Mouse (Mus musculus) megakaryocyte progenitor cell, adult 5-6 weeks (primary cell): Measurements from ENCODE around the gene Lyrm2. TPM values are rescaled to one million over a fixed set of nuclear protein-coding genes. Genes with fewer than 3 reads are reported as not detected.

Experiments
- ATAC-seq: replicated peaks from 2 replicates; pipeline ENCODE4 v1.8.0; 2016; ENCODE audit warnings: mild to moderate bottlenecking, moderate TSS enrichment, inconsistent platforms; ENCODE audit not compliant: poor library complexity
- total RNA-seq, 2 experiments: library from RNA; stranded (forward) in 1 of 2; stranded (reverse) in 1 of 2; fragments of 157-497, 149-512 nt in 1 of 2; fragments of 200-1000 nt in 1 of 2; gene quantifications; 2 replicates each; pipeline versions ENCODE4 v1.2.3 to v1.2.4; 2015 to 2017

Lyrm2 gene
- 16.4 and 33.8 TPM in 2 replicates for total RNA-seq (2015)
- 58.5 and 87.4 TPM in 2 replicates for total RNA-seq (2017)

- ATAC-seq = peak; percentile 99
These were observed at the start of gene Lyrm2 for GRCm38 (mm10) chr4:32799966-32800576. Gene Lyrm2 (plus strand): TSS chr4:32800253.

DNA sequence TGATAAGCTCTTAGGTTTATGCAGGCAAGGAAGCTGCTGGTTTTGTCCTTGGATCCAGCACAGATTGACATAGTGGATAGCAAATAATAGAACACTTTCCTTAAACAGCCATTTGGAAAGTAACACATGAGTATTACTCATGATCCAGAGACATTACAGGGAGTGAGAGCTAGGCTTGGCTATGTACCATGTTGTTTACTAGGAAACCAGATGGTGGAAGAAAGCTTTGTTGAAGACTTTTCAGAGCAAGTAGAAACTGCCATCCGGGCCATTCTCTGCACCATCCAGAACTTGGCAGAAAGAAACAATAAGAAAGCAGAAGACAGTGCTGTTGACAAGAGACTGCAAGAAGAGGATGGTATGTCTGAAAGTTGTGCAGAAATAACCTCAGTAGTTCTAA, 49.3 kb upstream of the Lyrm2 start:
- ATAC-seq = no peak

- no peak for ATAC-seq
These were observed 42.6 kb upstream of the Lyrm2 start for GRCm38 (mm10) chr4:32757430-32757829.

DNA sequence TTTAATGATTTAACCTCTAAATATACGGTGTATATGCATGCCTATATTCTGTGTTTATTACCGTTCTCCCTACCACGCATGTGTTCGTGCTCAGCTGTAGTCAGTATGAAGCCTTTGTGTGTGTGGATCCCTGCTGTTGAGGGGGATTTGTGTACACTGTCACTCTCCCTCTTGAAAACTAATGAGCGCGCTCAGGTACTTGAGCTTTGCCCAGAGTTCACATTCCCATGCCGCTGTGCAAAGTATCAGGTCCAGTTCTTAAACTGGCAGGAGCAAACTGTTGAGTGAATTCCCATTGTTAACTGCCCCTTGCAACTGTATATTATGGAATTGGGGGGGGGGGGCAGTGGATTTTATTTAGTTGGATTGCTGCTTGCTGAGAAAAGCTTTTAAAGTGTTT, 32.6 kb upstream of the Lyrm2 start:
- ATAC-seq = no peak

- ATAC-seq = peak; percentile 100
These were observed 32.0 kb upstream of the Lyrm2 start for GRCm38 (mm10) chr4:32768046-32768445.

DNA sequence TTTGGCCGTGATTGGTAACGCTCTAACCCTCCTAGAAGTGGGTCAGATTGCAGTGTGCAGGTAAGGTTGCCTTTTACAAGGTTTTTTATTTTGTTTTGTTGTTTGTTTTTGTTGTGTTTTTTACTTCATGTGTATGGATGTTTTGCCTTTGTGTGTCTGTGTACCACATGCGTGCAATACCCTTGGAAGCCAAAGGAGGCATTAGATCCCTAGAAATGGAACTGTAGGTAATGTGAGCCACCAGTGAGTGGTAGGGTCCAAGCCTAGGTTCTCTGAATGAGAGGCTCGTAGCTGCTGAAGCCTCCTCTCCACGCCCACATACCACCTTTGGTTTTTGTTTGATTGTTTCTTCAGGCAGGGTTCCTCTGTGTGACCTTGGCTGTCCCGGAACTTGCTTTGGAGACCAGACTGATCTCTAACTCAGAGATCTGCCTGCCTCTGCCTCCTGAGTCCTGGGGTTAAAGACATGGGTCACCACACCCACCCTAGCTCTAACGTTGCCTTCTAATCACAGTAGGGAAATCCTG, 29.7 kb upstream of the Lyrm2 start:
- ATAC-seq = no peak

DNA sequence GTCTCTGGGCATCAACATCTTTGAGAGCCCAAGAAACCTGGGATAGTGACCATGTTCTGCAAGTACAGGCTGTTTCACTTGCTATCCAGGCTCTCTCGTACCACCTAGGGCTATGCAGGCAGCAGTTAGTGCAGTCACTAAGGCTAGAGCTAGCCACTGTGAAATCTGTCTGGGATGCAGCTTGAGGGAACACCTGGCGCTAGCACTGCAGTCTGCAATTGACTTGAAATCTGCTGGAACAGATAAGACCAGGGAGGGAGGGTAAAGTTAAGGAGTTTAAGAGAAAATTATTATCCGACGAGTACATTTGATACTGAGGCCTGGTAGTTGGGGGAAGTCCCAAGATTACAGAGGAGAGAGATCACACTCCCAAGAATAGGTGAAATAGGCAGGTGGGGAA, 20.1 kb upstream of the Lyrm2 start:
- ATAC-seq = peak; percentile 66

DNA sequence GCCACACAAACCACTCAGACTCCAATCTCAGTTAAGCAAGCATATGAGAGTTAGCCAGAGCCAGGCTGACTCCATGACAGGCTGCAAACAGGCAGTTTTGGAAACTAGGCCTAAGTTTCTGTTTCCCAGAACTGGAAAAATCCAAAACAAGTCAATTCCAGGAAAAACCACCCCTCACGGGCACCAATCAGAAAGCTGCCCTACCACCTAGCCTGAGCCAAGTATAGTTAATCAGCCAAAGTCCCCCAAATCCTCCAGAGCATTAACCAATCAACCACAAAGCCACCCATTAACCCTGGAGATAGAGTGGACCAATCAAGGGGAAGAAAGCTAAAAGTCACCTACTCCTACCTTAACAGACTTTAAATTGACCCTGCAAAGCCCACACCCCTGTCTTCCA, 12.9 kb upstream of the Lyrm2 start:
- no peak for ATAC-seq

DNA sequence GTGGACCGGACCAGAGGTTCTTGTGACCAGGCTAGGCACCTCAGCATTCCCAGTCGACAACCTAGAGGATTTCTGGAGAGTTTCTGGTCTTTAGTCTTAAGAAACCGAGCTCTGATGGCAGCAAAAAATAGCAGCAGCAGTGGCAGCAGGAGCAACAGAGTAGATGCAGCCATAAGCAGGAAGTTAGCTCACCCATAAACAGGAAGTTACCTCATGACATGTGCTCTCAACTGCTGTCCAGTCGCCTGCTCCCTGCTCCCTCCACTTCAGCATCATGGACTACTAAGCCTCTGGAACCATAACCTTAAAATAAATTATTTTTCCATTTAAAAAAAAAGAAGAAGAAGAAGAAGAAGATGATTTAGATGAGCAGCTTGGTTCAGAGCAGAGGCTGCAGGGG, 11.0 kb upstream of the Lyrm2 start:
- no peak for ATAC-seq

DNA sequence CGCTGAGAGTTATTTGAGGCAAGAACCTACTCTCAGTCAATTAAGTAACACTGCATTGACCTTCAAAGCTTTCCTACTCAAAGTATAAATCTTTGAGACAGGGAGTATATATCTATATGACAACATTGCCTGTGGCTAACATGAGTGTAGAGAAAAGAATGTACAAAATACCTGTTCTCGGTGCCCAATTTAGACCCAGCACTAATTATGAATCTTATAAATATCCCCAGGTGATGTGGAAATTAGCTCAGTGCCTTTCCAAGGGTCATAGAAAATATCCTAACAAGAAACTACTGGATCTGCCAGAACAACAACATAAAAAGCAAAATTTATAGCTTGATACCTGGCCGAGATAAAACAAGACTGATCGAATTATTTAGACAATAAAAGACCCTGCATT, 1.1 kb upstream of the Lyrm2 start:
- no peak for ATAC-seq

DNA sequence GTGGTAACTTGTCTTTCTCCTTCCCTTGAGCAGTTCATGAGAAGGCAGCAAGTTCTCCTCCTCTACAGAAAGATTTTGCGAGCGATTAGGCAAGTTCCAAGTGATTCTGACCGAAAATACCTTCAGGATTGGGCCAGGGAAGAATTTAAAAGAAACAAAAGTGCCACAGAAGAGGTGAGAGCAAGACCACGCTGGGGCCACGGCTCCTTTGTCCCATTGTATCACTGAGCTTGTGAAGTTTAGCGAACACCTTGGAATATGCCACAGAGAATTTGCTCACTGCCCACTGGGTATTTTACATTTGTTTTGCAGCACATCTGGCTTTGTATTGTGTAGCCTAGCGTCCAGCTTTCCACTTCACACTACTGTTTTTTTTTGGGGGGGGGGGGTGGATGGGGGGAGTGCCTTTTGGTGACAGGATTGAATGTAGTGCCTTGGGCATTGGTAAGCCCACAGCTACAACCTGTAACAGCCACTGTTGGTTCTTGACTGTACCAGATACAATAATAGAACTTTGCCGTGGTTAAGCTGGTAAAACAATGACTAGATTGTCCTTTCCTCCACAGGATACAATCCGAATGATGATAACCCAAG, 621 bp downstream of the Lyrm2 start:
- ATAC-seq = no peak

DNA sequence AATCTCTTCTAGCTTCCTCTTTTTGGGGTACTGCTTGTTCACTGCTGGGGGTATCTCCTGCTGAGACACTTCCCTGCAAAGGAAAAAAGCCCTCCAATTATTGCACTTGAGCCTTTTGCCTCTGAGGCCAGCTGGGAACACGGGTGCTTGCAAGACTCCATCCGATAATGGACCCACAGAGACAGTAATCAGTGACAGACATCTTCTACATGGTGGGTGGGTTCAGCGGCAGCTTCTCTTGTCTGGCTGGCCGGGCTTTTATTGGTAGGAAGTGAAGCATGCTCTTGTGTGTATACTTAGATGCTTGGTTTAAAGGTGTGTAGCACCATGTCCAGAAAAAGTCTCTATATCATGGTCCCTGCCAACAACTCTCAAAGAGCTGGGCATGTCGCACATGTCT, 17.4 kb downstream of the Lyrm2 start:
- ATAC-seq = 0 out of 2 replicates have a peak, but pooled peaks have one; percentile 4

GRCm38 (mm10) chr4:32820676-32821075, 20.6 kb downstream of the Lyrm2 start:
- ATAC-seq = no peak

DNA sequence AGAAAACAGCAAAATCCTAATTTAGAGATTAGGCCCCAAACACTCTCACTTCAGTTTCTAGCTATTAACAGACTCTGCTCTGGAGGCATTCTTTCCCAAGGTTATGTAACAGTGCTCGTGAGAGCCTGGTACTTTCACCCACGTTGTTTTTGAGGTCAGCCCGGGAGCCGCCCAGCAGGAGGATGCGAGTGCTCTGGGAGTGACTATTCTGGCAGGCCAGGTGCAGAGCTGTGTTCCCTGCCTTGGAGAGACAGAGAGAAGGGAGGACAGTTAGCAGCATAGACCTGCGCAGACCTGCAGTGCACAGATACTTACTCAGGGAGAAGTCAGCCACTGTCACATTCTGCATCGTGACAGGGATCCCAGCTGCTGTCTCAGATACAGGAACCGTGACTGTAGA, 24.2 kb downstream of the Lyrm2 start:
- ATAC-seq = no peak

DNA sequence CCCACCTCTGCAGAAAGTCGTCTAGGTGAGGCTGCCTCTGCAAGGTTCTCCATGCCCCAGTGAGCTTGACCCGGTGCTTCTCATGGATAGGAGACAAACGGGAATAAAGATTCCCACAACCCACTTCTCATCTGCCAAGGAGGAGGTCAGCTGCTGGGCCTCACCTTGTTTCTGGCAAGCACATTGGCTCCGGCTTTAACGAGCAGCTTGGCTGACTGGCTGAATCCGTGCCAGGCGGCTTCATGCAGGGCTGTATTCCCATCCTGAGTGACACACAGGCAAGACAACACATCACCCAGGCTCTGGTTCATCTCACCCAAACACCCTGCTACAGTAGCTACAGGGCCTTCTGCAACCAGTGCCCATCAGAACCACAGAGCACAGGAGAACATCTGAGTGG, 26.9 kb downstream of the Lyrm2 start:
- no peak for ATAC-seq

DNA sequence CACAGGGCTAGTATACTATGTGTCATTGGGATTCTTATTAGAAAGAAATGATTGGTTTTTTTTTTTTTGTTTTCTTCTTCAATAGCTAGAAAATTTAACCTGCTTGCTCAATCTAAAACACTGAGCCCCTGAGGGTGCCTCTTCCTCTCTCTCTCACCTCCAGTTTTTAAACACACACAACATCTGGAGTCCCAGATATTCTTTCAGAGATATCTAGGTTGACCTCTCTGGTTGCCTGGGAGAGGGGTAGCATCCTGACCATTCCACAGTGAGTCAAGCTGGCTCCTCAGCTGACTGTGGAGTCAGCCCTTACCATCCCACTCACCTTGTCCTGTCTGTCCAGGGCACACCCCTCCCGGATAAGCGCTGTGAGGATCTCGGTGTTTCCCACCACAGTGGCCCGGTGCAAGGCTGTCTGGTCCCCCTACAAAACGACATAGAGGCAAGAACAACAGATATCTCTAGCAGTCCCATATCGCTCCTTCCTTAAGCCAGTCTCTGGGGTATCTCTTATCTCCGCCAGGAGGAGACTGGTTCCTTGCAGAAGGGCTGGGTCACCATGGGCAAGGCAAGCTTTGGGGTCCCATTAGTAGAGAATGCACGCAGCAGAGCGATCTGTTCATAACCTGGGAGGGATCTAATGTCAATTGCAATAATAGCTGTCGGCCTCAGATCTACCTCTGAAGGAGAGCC, 28.5 kb downstream of the Lyrm2 start:
- ATAC-seq = no peak

DNA sequence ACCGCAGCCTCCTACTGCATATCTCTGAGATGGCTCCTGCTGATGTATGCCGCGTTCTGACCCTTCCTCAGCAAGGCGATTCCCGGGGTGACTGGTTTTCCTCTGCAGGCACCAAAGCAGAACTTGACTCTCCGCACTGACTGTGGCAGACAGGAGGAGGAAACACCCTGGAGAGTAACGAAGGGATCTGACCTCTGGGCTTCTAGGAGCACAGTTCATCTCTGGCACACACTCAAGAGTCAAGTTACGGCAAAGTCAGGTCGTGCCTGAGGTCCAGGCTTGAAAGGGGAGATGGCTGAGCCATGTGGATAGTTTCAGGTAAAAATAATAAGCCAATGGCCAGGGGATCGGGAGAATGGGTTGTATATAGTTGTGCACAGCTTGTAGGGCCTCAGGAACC, 29.3 kb downstream of the Lyrm2 start:
- no peak for ATAC-seq

DNA sequence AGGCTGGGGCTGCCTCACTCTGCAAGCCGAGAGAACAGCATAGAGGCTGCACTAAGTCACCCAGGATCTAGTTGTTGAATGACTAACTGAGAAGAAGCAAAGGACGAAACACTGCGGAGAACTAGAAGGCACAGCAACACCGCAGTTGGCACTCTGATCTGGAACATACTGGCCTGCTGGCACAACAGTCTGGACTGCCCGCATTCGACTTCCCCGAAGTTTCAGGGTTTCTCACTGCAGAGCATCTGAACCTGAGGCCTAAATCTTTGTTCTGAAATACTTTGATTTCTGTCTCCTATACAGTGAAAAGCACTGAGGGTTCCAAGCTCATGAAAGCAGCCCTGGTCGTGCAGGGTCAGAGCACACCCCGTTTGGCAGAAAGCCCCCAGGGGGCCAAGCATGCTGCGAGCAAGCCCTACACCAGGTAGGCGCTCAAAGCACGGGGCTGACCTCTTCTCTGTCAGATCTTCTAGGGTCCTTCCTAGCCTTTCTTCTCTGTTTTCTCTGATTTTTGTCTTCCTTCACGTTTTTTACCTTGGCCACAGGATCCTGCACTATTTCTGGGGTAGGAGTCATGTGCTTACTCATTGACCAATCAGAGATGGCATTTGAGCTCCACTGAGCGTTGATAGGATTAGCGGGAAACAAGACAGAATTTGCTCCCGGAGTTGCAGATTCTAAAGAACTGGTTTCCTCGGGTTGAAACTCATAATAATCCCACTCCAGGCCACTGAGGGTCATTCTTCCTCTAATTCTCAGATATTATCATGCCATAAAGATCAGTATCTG, 33.6 kb downstream of the Lyrm2 start:
- peak; percentile 83 for ATAC-seq

GRCm38 (mm10) chr4:32834541-32834940, 34.5 kb downstream of the Lyrm2 start:
- ATAC-seq = no peak

GRCm38 (mm10) chr4:32836071-32836470, 36.0 kb downstream of the Lyrm2 start:
- no peak for ATAC-seq

- no peak for ATAC-seq
These were observed 38.3 kb downstream of the Lyrm2 start for GRCm38 (mm10) chr4:32838401-32838800.
